Mouse (Mus musculus) kidney, embryonic 14.5 days (tissue): Measurements from ENCODE around the gene D330020A13Rik. TPM values are rescaled to one million over a fixed set of nuclear protein-coding genes. Genes with fewer than 3 reads are reported as not detected.

Experiments used
- ATAC-seq: fragments of 200-750 bp; cut with Nextera tagmentation; 2 replicates; pipeline ENCODE4 v1.8.0; 2017; ENCODE audit warnings: moderate number of reproducible peaks, mild to moderate bottlenecking, moderate TSS enrichment, moderate library complexity; ENCODE audit not compliant: low FRiP score, low TSS enrichment
- H3K27ac ChIP-seq: fragments of 300-500 bp; sonication (generic); 2 replicates; pipeline ENCODE4 v1.5.1; 2014; ENCODE audit warnings: low read depth, mild to moderate bottlenecking, low read length, moderate library complexity, mixed read lengths
- H3K27me3 ChIP-seq: fragments of 300-500 bp; sonication (generic); 2 replicates; pipeline ENCODE4 v1.6.1; 2014; ENCODE audit warnings: mild to moderate bottlenecking, low read length; ENCODE audit not compliant: control insufficient read depth, insufficient read depth
- H3K36me3 ChIP-seq: fragments of 300-500 bp; sonication (generic); 2 replicates; pipeline ENCODE4 v1.6.1; 2014; ENCODE audit warnings: low read length, mixed read lengths; ENCODE audit not compliant: control insufficient read depth, insufficient read depth
- H3K4me1 ChIP-seq: fragments of 300-500 bp; sonication (generic); 2 replicates; pipeline ENCODE4 v1.6.1; 2014; ENCODE audit warnings: low read length, mixed read lengths; ENCODE audit not compliant: control insufficient read depth, insufficient read depth
- H3K4me2 ChIP-seq: fragments of 300-500 bp; sonication (generic); replicated peaks from 2 replicates; pipeline ENCODE4 v1.6.1; 2014; ENCODE audit warnings: low read depth, mild to moderate bottlenecking, low read length
- H3K4me3 ChIP-seq: fragments of 300-500 bp; sonication (generic); 2 replicates; pipeline ENCODE4 v1.5.1; 2014; ENCODE audit warnings: mild to moderate bottlenecking, low read length
- H3K9ac ChIP-seq: fragments of 300-500 bp; sonication (generic); 2 replicates; pipeline ENCODE4 v1.6.1; 2014; ENCODE audit warnings: low read depth, mild to moderate bottlenecking, low read length, moderate library complexity
- H3K9me3 ChIP-seq: fragments of 300-500 bp; sonication (generic); 2 replicates; pipeline ENCODE4 v1.6.1; 2016; ENCODE audit warnings: low read length; ENCODE audit not compliant: control insufficient read depth
- WGBS: fragments of 180-500 bp; shearing (Covaris S2); extraction: QIAGEN DNeasy Blood & Tissue Kit; methylation state at CpG from one replicate; pipeline ENCODE4 v1.1.7; 2014; 5-methylcytosine and 5-hydroxymethylcytosine counted together
- polyA plus RNA-seq: library from polyadenylated mRNA; unstranded; fragments of >200 nt; fragmentation: Nextera tagmentation; extraction: Ambion mirVana; gene quantifications from 2 replicates; pipeline ENCODE4 v1.2.1, GENCODE M21; 2014

The D330020A13Rik gene
- 0.22 and 0.49 TPM in 2 replicates for polyA plus RNA-seq

DNA sequence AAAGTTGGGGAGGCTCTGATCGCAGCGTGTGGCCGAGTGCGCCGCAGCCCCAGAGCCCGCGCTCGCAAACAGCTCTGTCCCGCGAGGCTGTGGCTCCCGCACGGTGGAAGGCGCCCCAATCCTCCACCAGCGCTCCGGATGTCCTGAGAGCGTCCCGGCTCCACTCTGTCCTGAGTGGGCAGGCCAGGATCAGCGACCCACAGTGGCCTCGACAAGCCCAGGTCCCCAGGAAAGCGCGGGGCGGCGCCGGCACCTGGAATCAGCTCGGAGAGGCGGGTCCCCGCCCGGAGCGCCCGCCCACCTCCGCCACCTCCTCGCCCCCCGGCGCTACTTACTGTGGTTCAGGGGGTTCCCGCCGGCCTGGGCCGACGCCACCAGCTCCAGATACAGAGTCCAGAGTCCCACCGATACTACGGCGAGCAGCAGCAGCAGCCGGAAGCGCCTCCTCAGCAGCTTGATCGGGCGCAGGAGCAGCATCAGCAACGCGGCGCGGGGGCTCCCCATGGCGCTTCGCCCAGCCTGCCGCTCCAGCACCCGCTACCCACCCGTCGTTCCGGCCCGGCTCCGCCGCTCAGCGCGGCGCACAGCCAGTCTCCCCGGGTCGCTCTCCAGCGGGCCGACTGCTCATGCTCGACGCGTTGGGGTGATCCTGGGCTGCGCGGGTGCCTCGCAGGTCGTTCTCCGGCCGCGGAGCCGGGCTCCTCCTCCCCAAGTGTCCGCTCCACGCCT, at the start of gene D330020A13Rik, which contains the start of gene B4galnt3:
TSS of gene D330020A13Rik (plus strand) at position 309 of the 729 bp plus-strand sequence.
TSS of gene B4galnt3 (minus strand) at position 504 of the 729 bp plus-strand sequence.
- peak within 1 kb of the TSS; percentile 72 for H3K9ac ChIP-seq
- peak; percentile 85 for ATAC-seq
- peaks cover 7% of the 10 kb centered on the region for H3K27me3 ChIP-seq
- no peaks in the 10 kb centered on the region for H3K9me3 ChIP-seq
- under 1% methylated on average over 67 of the region's 79 CpGs for whole genome bisulfite sequencing
- H3K4me3 ChIP-seq, result peak within 1 kb of the TSS; percentile 70
- peak within 1 kb of the TSS; percentile 55 for H3K27ac ChIP-seq
- H3K36me3 ChIP-seq, result no peaks in the 10 kb centered on the region
- peak within 1 kb of the TSS; percentile 98 for H3K4me2 ChIP-seq
- H3K4me1 ChIP-seq, result no peaks in the 10 kb centered on the region

- H3K4me2 ChIP-seq, result no peak overlapping the region
- H3K9ac ChIP-seq, result no peak overlapping the region
- H3K4me3 ChIP-seq, result no peak overlapping the region
- H3K4me1 ChIP-seq, result 0 out of 2 replicates have a peak, but pooled peaks cover 6% of the 10 kb centered on the region
- 81% methylated on average over 5 of the region's 5 CpGs for WGBS
- no peaks in the 10 kb centered on the region for H3K36me3 ChIP-seq
- no peaks in the 10 kb centered on the region for H3K9me3 ChIP-seq
- no peak for ATAC-seq
- no peaks in the 10 kb centered on the region for H3K27me3 ChIP-seq
- H3K27ac ChIP-seq, result no peak overlapping the region
These were observed 47.5 kb upstream of the D330020A13Rik start for GRCm38 (mm10) chr6:120246676-120247075.

GRCm38 (mm10) chr6:120249831-120250230, 44.3 kb upstream of the D330020A13Rik start:
- H3K27ac ChIP-seq, result no peak overlapping the region
- no peaks in the 10 kb centered on the region for H3K9me3 ChIP-seq
- 0 out of 2 replicates have a peak, but pooled peaks cover 2% of the 10 kb centered on the region for H3K4me1 ChIP-seq
- H3K4me3 ChIP-seq, result no peak overlapping the region
- no peaks in the 10 kb centered on the region for H3K36me3 ChIP-seq
- no peak overlapping the region for H3K4me2 ChIP-seq
- no peaks in the 10 kb centered on the region for H3K27me3 ChIP-seq
- no peak for ATAC-seq
- no peak overlapping the region for H3K9ac ChIP-seq
- WGBS, result 75% methylated on average over 5 of the region's 5 CpGs

GRCm38 (mm10) chr6:120251010-120251409, 43.2 kb upstream of the D330020A13Rik start:
- Histone ChIP-seq H3K9me3 (no peaks in the 10 kb centered on the region), H3K36me3 (no peaks in the 10 kb centered on the region), H3K27me3 (no peaks in the 10 kb centered on the region), H3K27ac (no peak overlapping the region), H3K4me2 (no peak overlapping the region), H3K4me3 (no peak overlapping the region), H3K4me1 (peaks cover 2% of the 10 kb centered on the region; the same call in 1 of the 2 replicates), H3K9ac (no peak overlapping the region)
- no peak for ATAC-seq
- WGBS, result 84% methylated on average over 7 of the region's 7 CpGs

DNA sequence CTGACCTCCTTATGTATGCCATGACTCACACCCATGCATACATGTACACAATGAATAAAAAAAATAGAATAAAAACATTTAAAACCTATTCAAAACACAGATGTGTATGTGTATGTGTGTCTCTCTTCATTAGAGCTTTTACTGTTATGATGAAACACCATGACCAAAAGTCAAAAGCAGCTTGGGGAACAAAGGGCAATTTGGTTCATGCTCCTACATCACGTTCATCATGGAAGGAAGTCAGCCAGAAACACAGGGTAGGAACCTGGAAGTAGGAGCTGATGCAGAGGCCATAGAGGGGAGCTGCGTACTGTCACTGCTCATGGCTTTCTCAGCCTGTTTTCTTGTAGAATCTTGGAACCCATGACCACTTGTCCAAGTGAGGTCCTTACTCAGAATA, 41.4 kb upstream of the D330020A13Rik start:
- Histone ChIP-seq H3K27ac (no peak overlapping the region), H3K9me3 (no peaks in the 10 kb centered on the region), H3K9ac (no peak overlapping the region), H3K4me3 (no peak overlapping the region), H3K27me3 (no peaks in the 10 kb centered on the region), H3K36me3 (no peaks in the 10 kb centered on the region), H3K4me2 (no peak overlapping the region), H3K4me1 (peaks cover 2% of the 10 kb centered on the region; the same call in 1 of the 2 replicates)
- WGBS, result 86% methylated on average over 2 of the region's 2 CpGs
- no peak for ATAC-seq

- H3K4me3 ChIP-seq, result no peak overlapping the region
- H3K9ac ChIP-seq, result no peak overlapping the region
- peaks cover 2% of the 10 kb centered on the region; the same call in 1 of the 2 replicates for H3K4me1 ChIP-seq
- H3K4me2 ChIP-seq, result no peak overlapping the region
- H3K9me3 ChIP-seq, result no peaks in the 10 kb centered on the region
- ATAC-seq, result peak; percentile 87
- WGBS, result 40% methylated on average over 4 of the region's 4 CpGs
- no peaks in the 10 kb centered on the region for H3K27me3 ChIP-seq
- no peaks in the 10 kb centered on the region for H3K36me3 ChIP-seq
- H3K27ac ChIP-seq, result peak overlapping the region; percentile 57
These were observed 39.5 kb upstream of the D330020A13Rik start for GRCm38 (mm10) chr6:120254640-120255039.

DNA sequence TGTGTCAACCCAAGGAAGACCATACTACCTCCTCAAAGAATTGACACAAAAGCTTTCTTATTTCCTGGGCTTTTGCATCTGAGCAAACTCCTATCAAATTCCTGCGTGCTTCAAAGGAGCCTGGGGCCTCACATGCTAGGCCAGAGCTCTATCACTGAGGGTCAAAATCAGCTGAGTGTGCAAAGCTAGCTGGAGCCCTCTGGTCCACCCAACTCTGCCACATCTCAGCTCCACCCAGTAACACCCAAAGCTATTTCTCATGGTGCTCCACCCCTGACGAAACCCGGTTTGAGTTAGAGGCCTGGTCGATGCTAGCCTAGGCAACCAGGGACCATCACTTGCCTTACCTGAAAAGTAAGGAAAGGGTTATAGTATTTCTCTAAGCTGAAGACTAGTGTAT, 39.0 kb upstream of the D330020A13Rik start:
- H3K27ac ChIP-seq, result peak overlapping the region; percentile 57
- no peaks in the 10 kb centered on the region for H3K9me3 ChIP-seq
- 49% methylated on average over 4 of the region's 4 CpGs for WGBS
- no peak overlapping the region for H3K4me2 ChIP-seq
- ATAC-seq, result peak; percentile 69
- H3K36me3 ChIP-seq, result no peaks in the 10 kb centered on the region
- no peaks in the 10 kb centered on the region; the same call in 1 of the 2 replicates for H3K4me1 ChIP-seq
- H3K4me3 ChIP-seq, result no peak overlapping the region
- H3K9ac ChIP-seq, result no peak overlapping the region
- H3K27me3 ChIP-seq, result no peaks in the 10 kb centered on the region

GRCm38 (mm10) chr6:120255701-120256100, 38.5 kb upstream of the D330020A13Rik start:
- Histone ChIP-seq H3K9me3 (no peaks in the 10 kb centered on the region), H3K27me3 (no peaks in the 10 kb centered on the region), H3K36me3 (no peaks in the 10 kb centered on the region), H3K27ac (peak overlapping the region; percentile 57; the same call in 1 of the 2 replicates), H3K4me1 (no peaks in the 10 kb centered on the region; the same call in 1 of the 2 replicates), H3K4me2 (no peak overlapping the region), H3K4me3 (no peak overlapping the region), H3K9ac (no peak overlapping the region)
- ATAC-seq, result no peak
- 76% methylated on average over 12 of the region's 12 CpGs for WGBS

- H3K9me3 ChIP-seq, result no peaks in the 10 kb centered on the region
- no peak overlapping the region for H3K4me3 ChIP-seq
- WGBS, result 62% methylated on average over 5 of the region's 5 CpGs
These were observed 37.7 kb upstream of the D330020A13Rik start for GRCm38 (mm10) chr6:120256431-120256935.

More at GRCm38 (mm10) chr6:120256431-120256935, 37.7 kb upstream of the D330020A13Rik start:
- no peak overlapping the region for H3K9ac ChIP-seq
- H3K4me1 ChIP-seq, result no peaks in the 10 kb centered on the region; the same call in 1 of the 2 replicates
- H3K27me3 ChIP-seq, result no peaks in the 10 kb centered on the region
- H3K4me2 ChIP-seq, result no peak overlapping the region
- no peaks in the 10 kb centered on the region for H3K36me3 ChIP-seq
- no peak overlapping the region for H3K27ac ChIP-seq
- no peak for ATAC-seq
